Mouse (Mus musculus) embryonic facial prominence, embryonic 11.5 days (tissue): ENCODE data around the gene E2f6. TPM values are rescaled to one million over a fixed set of nuclear protein-coding genes. Genes with fewer than 3 reads are reported as not detected.

Experiments used
- ATAC-seq: fragments of 200-750 bp; cut with Nextera tagmentation; replicated peaks from 2 replicates; pipeline ENCODE4 v1.8.0; 2017; ENCODE audit warnings: low read depth; ENCODE audit not compliant: insufficient number of reproducible peaks, low FRiP score, low TSS enrichment
- DNase-seq: peaks from one replicate; pipeline ENCODE4 v3.0.0-alpha.2; 2015; ENCODE audit warnings: low spot score
- H3K27ac ChIP-seq: fragments of 300-500 bp; sonication (generic); replicated peaks from 2 replicates; pipeline ENCODE4 v1.5.1; 2014; ENCODE audit warnings: mild to moderate bottlenecking, low read depth, low read length, control low read depth
- H3K27me3 ChIP-seq: fragments of 300-500 bp; sonication (generic); 2 replicates; pipeline ENCODE4 v1.6.1; 2014; ENCODE audit warnings: mild to moderate bottlenecking, low read length, moderate library complexity, mixed read lengths; ENCODE audit not compliant: control insufficient read depth, insufficient read depth
- H3K36me3 ChIP-seq: fragments of 300-500 bp; sonication (generic); replicated peaks from 2 replicates; pipeline ENCODE4 v1.6.1; 2014; ENCODE audit warnings: low read depth, mild to moderate bottlenecking, low read length, moderate library complexity, mixed read lengths; ENCODE audit not compliant: control insufficient read depth, insufficient read depth
- H3K4me1 ChIP-seq: fragments of 300-500 bp; sonication (generic); 2 replicates; pipeline ENCODE4 v1.6.1; 2014; ENCODE audit warnings: low read length, mixed read lengths; ENCODE audit not compliant: control insufficient read depth, insufficient read depth
- H3K4me2 ChIP-seq: fragments of 300-500 bp; sonication (generic); 2 replicates; pipeline ENCODE4 v1.6.1; 2014; ENCODE audit warnings: low read depth, mild to moderate bottlenecking, control low read depth, low read length, moderate library complexity
- H3K4me3 ChIP-seq: fragments of 300-500 bp; sonication (generic); 2 replicates; pipeline ENCODE4 v1.5.1; 2014; ENCODE audit warnings: low read depth, low read length, control low read depth
- H3K9ac ChIP-seq: fragments of 300-500 bp; sonication (generic); replicated peaks from 2 replicates; pipeline ENCODE4 v1.6.1; 2014; ENCODE audit warnings: mild to moderate bottlenecking, control low read depth, low read length
- H3K9me3 ChIP-seq: fragments of 300-500 bp; sonication (generic); replicated peaks from 2 replicates; pipeline ENCODE4 v1.6.1; 2016; ENCODE audit warnings: mild to moderate bottlenecking, low read length, inconsistent platforms, mixed read lengths; ENCODE audit not compliant: control insufficient read depth
- WGBS: fragments of 180-500 bp; shearing (Covaris S2); extraction: QIAGEN DNeasy Blood & Tissue Kit; methylation state at CpG from one replicate; pipeline ENCODE4 v1.1.7; 2014; 5-methylcytosine and 5-hydroxymethylcytosine counted together
- polyA plus RNA-seq: library from polyadenylated mRNA; unstranded; fragments of >200 nt; fragmentation: Nextera tagmentation; extraction: Ambion mirVana; gene quantifications from 2 replicates; pipeline ENCODE4 v1.2.1, GENCODE M21; 2014

E2f6 gene
- polyA plus RNA-seq, 1 experiment from 2014 or later: 87.6 TPM

DNA sequence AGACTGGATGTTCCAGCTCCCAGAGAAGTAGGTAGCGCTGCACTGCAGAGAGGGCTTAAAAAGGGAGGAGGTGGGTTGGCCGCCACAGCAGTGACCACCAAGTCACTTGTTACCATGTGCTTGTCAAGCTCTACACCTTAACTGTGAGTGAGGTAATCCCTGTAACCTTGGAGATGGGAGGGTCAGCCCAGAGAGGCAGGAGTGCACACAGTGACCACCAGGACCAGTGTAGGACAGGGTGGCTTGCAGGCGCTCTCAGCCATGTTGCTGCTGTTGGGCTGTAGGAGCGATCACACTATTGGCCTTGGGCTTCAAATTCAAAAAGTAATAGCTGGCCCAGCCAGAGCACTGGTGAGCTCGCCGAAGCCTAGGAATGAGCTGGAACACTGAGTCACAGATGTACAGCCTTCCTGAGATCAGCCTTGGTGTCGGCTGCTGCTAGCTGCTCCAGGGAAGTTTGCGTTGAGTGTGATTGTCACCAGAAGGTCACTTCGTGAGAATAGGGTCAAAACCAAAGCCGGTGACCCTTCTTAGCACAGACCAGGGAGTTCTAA, 11.5 kb downstream of the E2f6 start:
- ATAC-seq: no peak

DNA sequence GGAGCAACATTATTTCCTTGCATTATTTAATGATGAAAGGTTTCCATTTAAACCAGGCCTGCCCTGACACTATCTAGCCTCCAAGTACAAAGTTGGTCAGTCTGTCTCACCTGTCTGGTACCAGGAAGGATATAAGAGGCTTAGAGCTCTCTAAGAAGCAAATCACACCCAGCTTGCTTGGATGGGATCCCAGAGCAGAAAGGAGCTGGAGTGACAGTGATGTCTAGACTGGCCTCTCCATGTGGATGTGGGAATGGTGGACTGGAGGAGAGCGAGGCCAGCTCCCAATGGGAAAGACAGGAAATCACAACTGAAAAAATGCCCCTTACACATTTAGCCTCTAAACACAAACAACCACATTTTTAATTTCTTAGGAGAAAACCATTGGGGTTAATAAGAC, 12.9 kb downstream of the E2f6 start:
- Histone ChIP-seq H3K27me3 (no peaks in the 10 kb centered on the region), H3K27ac (no peak overlapping the region), H3K4me1 (no peaks in the 10 kb centered on the region), H3K4me3 (no peak overlapping the region), H3K9me3 (no peaks in the 10 kb centered on the region), H3K36me3 (peaks cover 4% of the 10 kb centered on the region), H3K9ac (no peak overlapping the region), H3K4me2 (no peak overlapping the region)
- 74% methylated on average over 1 of the region's 1 CpGs for WGBS
- ATAC-seq (no peak), DNase-seq (no peak)

More for the DNA sequence above, 11.5 kb downstream of the E2f6 start:
- Histone ChIP-seq H3K27ac (no peak overlapping the region), H3K4me3 (no peak overlapping the region), H3K4me2 (no peak overlapping the region), H3K36me3 (peaks cover 5% of the 10 kb centered on the region), H3K9me3 (no peaks in the 10 kb centered on the region), H3K27me3 (no peaks in the 10 kb centered on the region), H3K4me1 (no peaks in the 10 kb centered on the region), H3K9ac (no peak overlapping the region)
- 95% methylated on average over 10 of the region's 10 CpGs for WGBS
- no peak for DNase-seq

DNA sequence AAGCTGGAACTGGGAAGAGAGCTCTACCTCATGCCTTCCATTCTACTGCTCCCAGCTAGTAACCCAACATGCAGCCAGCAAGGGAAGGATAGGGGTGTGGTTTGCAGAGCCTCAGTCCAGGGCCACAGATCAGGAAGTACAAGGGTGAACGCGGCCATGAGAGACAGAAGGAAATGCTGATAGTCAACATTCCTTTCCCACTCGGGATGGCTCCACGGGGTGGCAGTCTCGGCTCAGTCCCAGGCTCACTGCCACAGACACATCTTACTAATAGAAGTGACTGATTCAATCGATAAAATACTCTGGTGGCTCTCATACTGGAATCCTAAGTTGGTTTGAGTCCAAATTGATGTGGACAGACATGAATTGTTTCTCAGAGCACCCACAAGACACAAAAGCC, 17.7 kb downstream of the E2f6 start:
- Histone ChIP-seq H3K27ac (no peak overlapping the region), H3K9ac (no peak overlapping the region), H3K4me1 (no peaks in the 10 kb centered on the region), H3K27me3 (no peaks in the 10 kb centered on the region), H3K36me3 (no peaks in the 10 kb centered on the region; the same call in 1 of the 2 replicates), H3K9me3 (no peaks in the 10 kb centered on the region), H3K4me3 (no peak overlapping the region), H3K4me2 (no peak overlapping the region)
- 73% methylated on average over 6 of the region's 6 CpGs for WGBS
- ATAC-seq (no peak), DNase-seq (no peak)

DNA sequence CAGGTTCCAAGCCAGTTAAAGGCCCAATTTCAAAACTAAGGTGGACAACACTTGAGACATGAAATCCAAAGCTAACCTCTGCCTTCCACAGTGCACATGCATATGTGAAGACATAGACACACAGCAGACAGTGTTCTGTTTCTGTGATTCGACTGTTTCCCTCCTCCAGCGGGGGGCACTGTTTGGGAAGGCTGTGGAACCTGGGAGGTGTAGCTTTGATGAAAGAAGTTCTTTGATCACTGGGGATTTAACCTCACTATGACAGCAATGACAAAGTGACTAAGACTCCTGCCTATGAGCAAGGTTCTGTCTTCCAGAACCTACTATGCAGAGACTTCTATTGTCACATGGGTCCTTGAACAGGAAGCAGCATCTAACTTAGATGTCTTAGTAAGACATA, 19.0 kb downstream of the E2f6 start:
- H3K36me3 ChIP-seq: no peaks in the 10 kb centered on the region; the same call in 1 of the 2 replicates
- WGBS: 83% methylated on average over 2 of the region's 2 CpGs
- DNase-seq (no peak), ATAC-seq (no peak)
- H3K27ac ChIP-seq: no peak overlapping the region
- no peak overlapping the region for H3K4me2 ChIP-seq
- no peak overlapping the region for H3K9ac ChIP-seq
- no peaks in the 10 kb centered on the region for H3K4me1 ChIP-seq
- H3K9me3 ChIP-seq: no peaks in the 10 kb centered on the region
- no peak overlapping the region for H3K4me3 ChIP-seq
- H3K27me3 ChIP-seq: no peaks in the 10 kb centered on the region

DNA sequence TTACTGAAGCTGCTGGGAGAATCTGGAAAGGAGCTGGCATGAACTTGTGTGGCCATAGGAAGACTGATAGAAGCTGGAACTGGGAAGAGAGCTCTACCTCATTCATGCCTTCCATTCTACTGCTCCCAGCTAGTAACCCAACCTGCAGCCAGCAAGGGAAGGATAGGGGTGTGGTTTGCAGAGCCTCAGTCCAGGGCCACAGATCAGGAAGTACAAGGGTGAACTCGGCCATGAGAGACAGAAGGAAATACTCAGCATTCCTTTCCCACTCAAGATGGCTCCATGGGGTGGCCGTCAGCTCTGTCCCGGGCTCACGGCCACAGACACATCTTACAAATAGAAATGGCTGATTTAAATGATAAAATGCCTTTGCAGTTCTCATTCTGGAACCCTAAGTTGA, 20.3 kb downstream of the E2f6 start:
- H3K27ac ChIP-seq: no peak overlapping the region
- H3K4me2 ChIP-seq: no peak overlapping the region
- H3K4me1 ChIP-seq: no peaks in the 10 kb centered on the region
- no peak overlapping the region for H3K9ac ChIP-seq
- ATAC-seq (no peak), DNase-seq (no peak)
- H3K4me3 ChIP-seq: no peak overlapping the region
- no peaks in the 10 kb centered on the region for H3K27me3 ChIP-seq
- WGBS: 73% methylated on average over 4 of the region's 4 CpGs
- no peaks in the 10 kb centered on the region; the same call in 1 of the 2 replicates for H3K36me3 ChIP-seq
- H3K9me3 ChIP-seq: no peaks in the 10 kb centered on the region

DNA sequence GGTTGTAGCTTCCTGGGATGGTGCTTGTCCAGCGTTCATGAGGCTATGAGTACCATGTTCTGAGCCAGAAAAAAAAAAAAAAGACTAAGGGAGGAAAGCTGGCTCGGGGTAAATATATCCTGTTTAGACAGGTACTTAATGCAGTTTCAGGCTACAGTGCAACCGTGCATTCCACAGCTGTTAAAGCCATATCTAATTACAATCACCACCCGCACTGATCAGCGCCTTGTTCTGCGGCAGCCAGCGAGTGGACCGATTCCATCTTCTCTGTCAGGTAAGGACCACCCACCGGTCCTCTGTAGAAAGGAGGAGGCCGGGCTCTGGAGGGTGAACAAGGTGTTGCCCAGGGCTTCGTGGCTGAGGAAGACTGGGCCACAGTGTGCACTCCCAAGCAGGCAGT, 23.9 kb downstream of the E2f6 start:
- no peak overlapping the region for H3K9ac ChIP-seq
- H3K9me3 ChIP-seq: no peaks in the 10 kb centered on the region; the same call in 1 of the 2 replicates
- WGBS: 49% methylated on average over 11 of the region's 11 CpGs
- peak; percentile 39 for DNase-seq
- H3K4me2 ChIP-seq: no peak overlapping the region
- H3K27me3 ChIP-seq: no peaks in the 10 kb centered on the region
- H3K27ac ChIP-seq: no peak overlapping the region
- no peak for ATAC-seq
- no peaks in the 10 kb centered on the region for H3K36me3 ChIP-seq
- H3K4me1 ChIP-seq: no peaks in the 10 kb centered on the region
- H3K4me3 ChIP-seq: no peak overlapping the region

DNA sequence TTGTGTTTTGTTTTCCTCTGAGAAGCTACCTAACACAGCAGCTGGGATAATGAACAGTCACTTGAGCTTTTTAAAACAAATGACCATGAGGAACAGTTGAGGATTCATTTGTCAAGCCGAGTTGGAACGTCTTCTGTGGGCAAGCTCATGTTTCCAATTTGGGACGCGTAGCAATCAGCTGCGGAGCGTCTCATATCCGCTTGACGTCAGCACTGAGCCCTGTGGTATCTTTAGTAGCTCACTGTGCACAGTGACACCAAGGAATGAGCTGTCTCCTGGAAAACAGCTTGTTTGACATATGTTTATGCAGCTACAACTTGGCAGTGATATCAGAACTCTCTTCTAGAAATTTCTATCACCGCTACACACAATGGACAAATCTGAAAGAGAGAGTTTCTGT, 25.4 kb downstream of the E2f6 start:
- no peaks in the 10 kb centered on the region for H3K4me1 ChIP-seq
- no peak overlapping the region for H3K4me2 ChIP-seq
- H3K27me3 ChIP-seq: no peaks in the 10 kb centered on the region
- H3K4me3 ChIP-seq: no peak overlapping the region
- H3K36me3 ChIP-seq: no peaks in the 10 kb centered on the region
- DNase-seq: peak; percentile 40
- no peak overlapping the region for H3K27ac ChIP-seq
- H3K9me3 ChIP-seq: no peaks in the 10 kb centered on the region; the same call in 1 of the 2 replicates
- no peak for ATAC-seq
- 38% methylated on average over 9 of the region's 9 CpGs for WGBS
- H3K9ac ChIP-seq: no peak overlapping the region

DNA sequence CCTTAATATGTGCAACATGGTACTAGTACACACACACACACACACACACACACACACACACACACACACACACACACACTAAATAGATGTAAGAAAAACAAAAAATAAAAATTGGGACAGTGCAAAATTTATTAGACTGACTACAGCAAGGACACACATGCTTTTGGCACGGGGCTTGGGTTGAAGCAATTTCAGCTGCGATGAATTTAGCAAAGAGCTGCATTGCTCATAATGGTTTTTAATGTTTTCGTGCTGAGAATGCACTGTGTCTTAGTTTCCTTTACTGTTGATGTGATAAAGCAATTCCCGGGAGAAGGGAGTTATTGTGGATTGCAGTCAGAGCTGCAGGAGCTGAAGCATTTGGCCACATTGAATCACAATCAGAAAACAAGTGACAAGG, 27.0 kb downstream of the E2f6 start:
- Histone ChIP-seq H3K9ac (no peak overlapping the region), H3K9me3 (no peaks in the 10 kb centered on the region; the same call in 1 of the 2 replicates), H3K4me1 (no peaks in the 10 kb centered on the region), H3K4me2 (no peak overlapping the region), H3K36me3 (no peaks in the 10 kb centered on the region), H3K27ac (no peak overlapping the region), H3K4me3 (no peak overlapping the region), H3K27me3 (no peaks in the 10 kb centered on the region)
- ATAC-seq: no peak
- DNase-seq: no peak
- 88% methylated on average over 4 of the region's 4 CpGs for WGBS
